Mouse (Mus musculus): ENCODE results near the gene Gm4871.

DNA sequence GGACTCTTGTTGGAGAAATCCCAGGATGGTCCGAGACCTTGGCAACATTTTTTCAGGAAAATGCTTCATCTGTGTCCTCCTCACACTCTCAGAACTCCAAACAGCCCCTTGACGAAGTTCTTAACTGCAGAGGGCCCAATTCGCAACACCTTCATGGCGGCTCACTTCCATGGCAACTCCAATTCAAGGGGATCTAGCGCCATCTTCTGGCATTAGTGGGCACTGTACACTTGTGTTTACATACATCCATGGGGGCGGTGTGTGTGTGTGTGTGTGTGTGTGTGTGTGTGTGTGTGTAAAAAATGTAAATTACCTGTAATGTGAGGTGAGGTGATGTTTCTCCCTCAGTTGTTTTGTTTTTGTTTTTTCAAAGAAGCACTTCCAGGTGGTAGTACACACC, 38.8 kb upstream of the Gm4871 start:
- TF ChIP-seq CTCF (IDR thresholded peaks at IDR 0.05; ENCODE audit: low read depth, low read length) (peak; percentile 80), POLR2A (IDR thresholded peaks at IDR 0.05; ENCODE audit: insufficient read depth, low read length) (no peak), EP300 (IDR thresholded peaks at IDR 0.05; ENCODE audit: insufficient read depth, low read depth, low read length) (no peak)
